Mouse (Mus musculus) cerebellum, adult 2 months (tissue): ENCODE results near the gene Gria2.

ENCODE experiments used
- CTCF ChIP-seq: fragments of 200-500 bp; IDR thresholded peaks from 2 replicates; pipeline ENCODE4 v1.5.1; 2011; ENCODE audit warnings: low read depth, mild to moderate bottlenecking, control low read depth, low read length, moderate library complexity, borderline replicate concordance; ENCODE audit not compliant: insufficient read depth
- POLR2A ChIP-seq: fragments of 200-500 bp; IDR thresholded peaks from 2 replicates; pipeline ENCODE4 v1.6.1; 2011; ENCODE audit warnings: low read length, control low read depth, borderline replicate concordance; ENCODE audit not compliant: insufficient read depth

GRCm38 (mm10) chr3:80797935-80798334 lies 4.7 kb downstream of the Gria2 start:
- no peak for TF ChIP-seq POLR2A
- TF ChIP-seq CTCF = no peak
